Mouse (Mus musculus) intestine, embryonic 16.5 days (tissue): ENCODE measurements around the gene Olfr49. TPM values are rescaled to one million over a fixed set of nuclear protein-coding genes. Genes with fewer than 3 reads are reported as not detected.

ENCODE experiments used
- ATAC-seq: fragments of 200-750 bp; cut with Nextera tagmentation; 2 replicates; pipeline ENCODE4 v1.8.0; 2017; ENCODE audit warnings: moderate TSS enrichment, moderate library complexity
- H3K27ac ChIP-seq: fragments of 300-500 bp; sonication (generic); 2 replicates; pipeline ENCODE4 v1.5.1; 2014; ENCODE audit warnings: mild to moderate bottlenecking, low read length
- H3K27me3 ChIP-seq: fragments of 300-500 bp; sonication (generic); replicated peaks from 2 replicates; pipeline ENCODE4 v1.6.1; 2014; ENCODE audit warnings: low read length, control low read depth, mixed read lengths; ENCODE audit not compliant: control insufficient read depth, insufficient read depth
- H3K36me3 ChIP-seq: fragments of 300-500 bp; sonication (generic); 2 replicates; pipeline ENCODE4 v1.6.1; 2014; ENCODE audit warnings: low read length, control low read depth; ENCODE audit not compliant: control insufficient read depth, insufficient read depth
- H3K4me1 ChIP-seq: fragments of 300-500 bp; sonication (generic); 2 replicates; pipeline ENCODE4 v1.6.1; 2014; ENCODE audit warnings: low read length, control low read depth, mixed read lengths; ENCODE audit not compliant: control insufficient read depth, insufficient read depth
- H3K4me2 ChIP-seq: fragments of 300-500 bp; sonication (generic); 2 replicates; pipeline ENCODE4 v1.6.1; 2014; ENCODE audit warnings: low read depth, low read length, control low read depth
- H3K4me3 ChIP-seq: fragments of 300-500 bp; sonication (generic); 2 replicates; pipeline ENCODE4 v1.5.1; 2014; ENCODE audit warnings: mild to moderate bottlenecking, low read length
- H3K9ac ChIP-seq: fragments of 300-500 bp; sonication (generic); 2 replicates; pipeline ENCODE4 v1.6.1; 2014; ENCODE audit warnings: low read depth, low read length
- H3K9me3 ChIP-seq: fragments of 300-500 bp; sonication (generic); 2 replicates; pipeline ENCODE4 v1.6.1; 2016; ENCODE audit warnings: low read length, control low read depth; ENCODE audit not compliant: control insufficient read depth
- WGBS: fragments of 180-500 bp; shearing (Covaris S2); extraction: QIAGEN DNeasy Blood & Tissue Kit; methylation state at CpG from one replicate; pipeline ENCODE4 v1.1.7; 2014; 5-methylcytosine and 5-hydroxymethylcytosine counted together
- polyA plus RNA-seq: library from polyadenylated mRNA; unstranded; fragments of >200 nt; fragmentation: Nextera tagmentation; extraction: Ambion mirVana; gene quantifications from 2 replicates; pipeline ENCODE4 v1.2.1, GENCODE M21; 2015

The Olfr49 gene
- polyA plus RNA-seq, 1 experiment from 2014 or later: not detected

DNA sequence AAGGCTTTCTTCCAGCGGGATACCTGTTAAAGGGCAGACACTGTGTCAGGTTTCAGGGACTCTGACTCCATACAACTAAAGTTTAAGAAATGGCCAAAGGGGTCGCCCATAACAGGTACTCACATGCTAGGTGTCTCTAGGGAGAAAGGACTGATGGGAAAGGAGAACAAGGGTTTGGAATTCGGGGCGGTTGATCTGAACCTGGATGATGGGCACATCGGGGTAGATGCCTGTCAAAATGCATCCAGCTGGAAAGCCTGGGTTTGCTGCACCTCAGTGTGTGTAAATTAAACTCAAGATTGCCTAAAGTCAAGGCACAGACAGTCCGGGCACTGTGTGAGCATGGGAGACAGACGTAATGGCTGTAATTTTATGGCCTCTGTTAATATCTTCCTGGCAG is 56.2 kb downstream of the Olfr49 start:
- Histone ChIP-seq H3K27me3 (no peaks in the 10 kb centered on the region), H3K4me1 (peaks cover 44% of the 10 kb centered on the region), H3K27ac (no peak overlapping the region; the same call in 1 of the 2 replicates), H3K9me3 (no peaks in the 10 kb centered on the region), H3K4me3 (no peak overlapping the region), H3K4me2 (peak overlapping the region; percentile 53; the same call in 1 of the 2 replicates), H3K9ac (peak overlapping the region; percentile 46), H3K36me3 (no peaks in the 10 kb centered on the region)
- 27% methylated on average over 7 of the region's 7 CpGs for WGBS
- no peak for ATAC-seq

Other genes starting within 250 kb of the Olfr49 start
- gene Dad1, start 30.8 kb downstream of the Olfr49 start, polyA plus RNA-seq: 489 and 514 TPM in 2 replicates
- 47.4 and 47.8 TPM in 2 replicates for gene Abhd4, start 30.8 kb downstream of the Olfr49 start, polyA plus RNA-seq
- 42.9 and 48.6 TPM in 2 replicates for gene Oxa1l, start 75.9 kb upstream of the Olfr49 start, polyA plus RNA-seq
- 93.8 and 111 TPM in 2 replicates for gene Slc7a7, start 132.8 kb upstream of the Olfr49 start, polyA plus RNA-seq
- gene Mrpl52, start 142.0 kb upstream of the Olfr49 start, polyA plus RNA-seq: 249 and 267 TPM in 2 replicates
- gene Mmp14, start 146.7 kb upstream of the Olfr49 start, polyA plus RNA-seq: 89.7 and 90.7 TPM in 2 replicates
- 53.4 and 65.3 TPM in 2 replicates for gene Lrp10, start 179.2 kb upstream of the Olfr49 start, polyA plus RNA-seq
- gene Rem2, start 191.2 kb upstream of the Olfr49 start, polyA plus RNA-seq: 1.2 and 1.6 TPM in 2 replicates
- gene Prmt5, start 232.6 kb upstream of the Olfr49 start, polyA plus RNA-seq: 67.2 and 71.8 TPM in 2 replicates